ENCODE assay signal across 8 mouse cellular contexts in the genomic region with DNA sequence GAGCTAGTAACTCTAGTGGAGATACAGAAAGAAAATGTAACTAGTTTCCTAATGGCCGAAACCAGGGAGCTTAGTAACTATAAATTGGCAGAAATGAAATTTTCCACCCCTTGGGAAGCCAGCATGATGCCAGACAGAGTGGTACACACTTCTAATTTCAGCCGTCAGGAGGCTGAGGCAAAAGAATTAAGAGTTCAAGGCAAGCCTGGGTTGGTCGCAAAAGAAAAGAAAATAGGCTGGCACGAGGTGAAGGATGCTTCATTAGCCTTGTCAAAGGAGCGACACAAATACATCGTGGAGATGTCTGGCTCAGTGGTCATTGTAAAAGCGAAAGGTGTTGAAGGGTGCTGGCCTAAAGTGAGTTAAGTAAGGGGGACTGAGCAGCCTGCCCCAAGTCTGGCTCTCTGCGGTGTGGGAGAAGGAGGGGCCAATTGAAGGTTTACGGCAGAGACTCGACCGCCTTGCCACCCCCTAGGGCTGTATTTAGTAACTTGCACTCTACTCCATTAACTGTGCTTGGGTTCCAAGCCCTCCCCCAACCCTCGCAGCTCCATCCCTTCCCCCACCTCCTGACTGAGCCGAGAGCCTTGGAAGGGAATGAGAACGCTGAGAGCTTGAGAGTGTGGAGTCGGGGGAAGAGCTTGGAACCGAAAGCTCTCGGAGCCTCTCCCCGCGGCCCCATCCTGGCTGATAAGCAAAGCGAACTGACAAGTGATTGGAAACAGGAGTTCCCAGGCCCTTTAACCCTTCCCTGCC.
DNase-seq lines count a peak whose midpoint lies in the region; ATAC-seq lines count a peak whose summit lies in the region.

No protein-coding gene starts in this region.

- 5% methylated on average over 20 of the region's 20 CpGs for WGBS in forebrain, embryonic 13.5 days

- DNase-seq in left cerebral cortex, postnatal 36 days (ENCODE audit: low spot score in 2 of 2) = peak; percentile 15 to 19
- no peak for DNase-seq in left cerebral cortex, adult 11 months (ENCODE audit: low spot score)
- peak; percentile 42 for DNase-seq in heart, postnatal 25 days (ENCODE audit: low spot score)
- DNase-seq in kidney, postnatal 25 days = peak; percentile 44 to 75
- peak; percentile 59 to 68 for DNase-seq in lung, postnatal 4 days
- DNase-seq in right cerebral cortex, postnatal 10 days (ENCODE audit: low spot score in 2 of 2) = peak; percentile 47 to 54
- DNase-seq in left cerebral cortex, postnatal 4 days = no peak

- no peaks in the 10 kb centered on the region for H3K9me3 ChIP-seq in forebrain, embryonic 13.5 days (replicated peaks)

- ATAC-seq in forebrain, embryonic 13.5 days = peak; percentile 87

- H3K4me2 ChIP-seq in forebrain, embryonic 13.5 days = peak overlapping the region; percentile 55

- no peaks in the 10 kb centered on the region for H3K27me3 ChIP-seq in forebrain, embryonic 13.5 days

- peak overlapping the region; percentile 26; the same call in 1 of the 2 replicates for H3K9ac ChIP-seq in forebrain, embryonic 13.5 days

- H3K4me1 ChIP-seq in forebrain, embryonic 13.5 days = peaks cover 30% of the 10 kb centered on the region

- 0 out of 2 replicates have a peak overlapping the region, but pooled peaks have one; percentile 14 for H3K27ac ChIP-seq in forebrain, embryonic 13.5 days

- intact Hi-C loops in left cerebral cortex, postnatal 36 days (cut with DNase I) = no loop called here
- intact Hi-C loops in heart, postnatal 25 days (cut with DNase I) = loop anchor here (5.0 kb wide), 2 partner anchors 90 to 130 kb away; no protein-coding TSS in a partner anchor
- intact Hi-C loops in left cerebral cortex, postnatal 4 days (cut with DNase I) = no loop called here

- H3K4me3 ChIP-seq in forebrain, embryonic 13.5 days = peak overlapping the region; percentile 14

- no peaks in the 10 kb centered on the region for H3K36me3 ChIP-seq in forebrain, embryonic 13.5 days (ENCODE audit: poor library complexity, severe bottlenecking)

Comparison
In these comparisons a context has a peak if more than half of its experiments do, and no peak if none do; other contexts are left out.
1. DNase-seq: peak in left cerebral cortex, postnatal 36 days (2 of 2), heart, postnatal 25 days (single experiment), kidney, postnatal 25 days (2 of 2), lung, postnatal 4 days (2 of 2) and right cerebral cortex, postnatal 10 days (2 of 2); none in left cerebral cortex, adult 11 months (single experiment) and left cerebral cortex, postnatal 4 days (single experiment).